Mouse (Mus musculus) lung, postnatal 25 days (tissue): ENCODE measurements at regions not wholly inside any gene's neighbourhood (a gene's known extent, or its start where the extent isn't known, plus 50 kb on each side); places are given as distances from the start of the nearest gene placed in this dataset.

ENCODE experiments used
- DNase-seq: peaks from one replicate; pipeline ENCODE4 v3.0.0; 2022; ENCODE audit warnings: low spot score

GRCm38 (mm10) chr3:157842872-157843271 is 82.0 kb downstream of the Cth start:
- DNase-seq = no peak

GRCm38 (mm10) chr3:157841164-157841719 is 83.6 kb downstream of the Cth start:
- no peak for DNase-seq

- DNase-seq = no peak
Measured at GRCm38 (mm10) chr3:157804307-157804706, 120.6 kb downstream of the Cth start.

- no peak for DNase-seq
Measured at GRCm38 (mm10) chr3:157803356-157803755, 121.5 kb downstream of the Cth start.

GRCm38 (mm10) chr3:157787559-157788256 is 137.2 kb downstream of the Cth start:
- DNase-seq = no peak

GRCm38 (mm10) chr3:157781071-157781470 is 143.8 kb downstream of the Cth start:
- no peak for DNase-seq

GRCm38 (mm10) chr3:157777779-157778178 is 147.1 kb downstream of the Cth start:
- DNase-seq = no peak

- no peak for DNase-seq
Measured at GRCm38 (mm10) chr3:157763487-157764199, 161.2 kb downstream of the Cth start.

GRCm38 (mm10) chr3:157759856-157760255 is 165.0 kb downstream of the Cth start:
- no peak for DNase-seq

- no peak for DNase-seq
Measured at GRCm38 (mm10) chr3:157754826-157755225, 170.1 kb downstream of the Cth start.

- DNase-seq = no peak
Measured at GRCm38 (mm10) chr3:157750266-157750665, 174.6 kb downstream of the Cth start.

GRCm38 (mm10) chr3:157748395-157749037 is 176.4 kb downstream of the Cth start:
- no peak for DNase-seq

GRCm38 (mm10) chr3:157743000-157743399 is 176.3 kb downstream of the Ptger3 start:
- DNase-seq = no peak

- no peak for DNase-seq
Measured at GRCm38 (mm10) chr3:157739628-157740294, 173.1 kb downstream of the Ptger3 start.

GRCm38 (mm10) chr3:157732136-157732940 is 165.6 kb downstream of the Ptger3 start:
- DNase-seq = no peak

- DNase-seq = no peak
Measured at GRCm38 (mm10) chr3:157729711-157730367, 163.1 kb downstream of the Ptger3 start.

- no peak for DNase-seq
Measured at GRCm38 (mm10) chr3:157724542-157724941, 157.8 kb downstream of the Ptger3 start.

GRCm38 (mm10) chr3:157723184-157723583 is 156.5 kb downstream of the Ptger3 start:
- DNase-seq = no peak

GRCm38 (mm10) chr3:157717313-157717921 is 150.7 kb downstream of the Ptger3 start:
- peak; percentile 50 for DNase-seq

- no peak for DNase-seq
Measured at GRCm38 (mm10) chr3:157714023-157714422, 147.3 kb downstream of the Ptger3 start.
